Mouse (Mus musculus): ENCODE measurements around the gene Tmbim1.

- TF ChIP-seq POLR2A (IDR thresholded peaks at IDR 0.05; ENCODE audit: extremely low read depth, insufficient read depth, low read length) (no peak), CTCF (IDR thresholded peaks at IDR 0.05; ENCODE audit: extremely low read depth, insufficient read depth, low read length) (no peak)
These were observed 34.9 kb upstream of the Tmbim1 start for GRCm38 (mm10) chr1:74340361-74340764.
